Mouse (Mus musculus): ENCODE measurements around the gene Ptrhd1.
"Not testable (repeated sequence)": the region's sequence is repeated elsewhere in the genome, so short reads cannot be mapped to it uniquely, and the experiment has no call there.

Ptrhd1 gene

GRCm38 (mm10) chr12:4233572-4234508, at the start of gene Ptrhd1, which contains the start of gene Cenpo:
Gene Ptrhd1, plus strand, starts transcription at chr12:4234027.
Gene Cenpo, minus strand, starts transcription at chr12:4234294.
- peak; percentile 96 to 97 for DNase-seq

DNA sequence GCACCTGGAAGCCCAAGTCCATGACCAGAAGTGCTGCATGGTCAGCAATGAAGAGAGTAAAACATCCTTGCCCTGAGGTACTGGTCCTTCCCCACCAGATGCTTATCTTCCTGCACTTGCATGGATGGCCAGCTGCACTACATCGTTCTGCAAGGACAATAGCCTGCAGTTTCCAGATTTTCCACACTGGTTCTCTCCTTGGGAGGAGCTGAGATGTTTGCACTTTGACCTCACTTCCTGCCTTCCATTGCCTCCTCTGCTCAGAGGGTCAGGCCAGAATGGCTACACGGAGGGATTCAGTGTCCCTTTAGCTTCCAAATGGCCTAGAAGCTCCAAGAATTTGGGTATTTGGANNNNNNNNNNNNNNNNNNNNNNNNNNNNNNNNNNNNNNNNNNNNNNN, 49.2 kb upstream of the Ptrhd1 start:
- peak in 1 of 2 experiments; percentile 28 for DNase-seq

GRCm38 (mm10) chr12:4188171-4189059, 45.4 kb upstream of the Ptrhd1 start:
- DNase-seq = peak; percentile 77 to 82

GRCm38 (mm10) chr12:4189060-4189447, 44.8 kb upstream of the Ptrhd1 start:
- peak; percentile 47 to 69 for DNase-seq

- DNase-seq = peak; percentile 53 to 69
Measured at GRCm38 (mm10) chr12:4192514-4192913, 41.3 kb upstream of the Ptrhd1 start.

- DNase-seq = peak; percentile 30 to 54
Measured at GRCm38 (mm10) chr12:4193025-4193740, 40.6 kb upstream of the Ptrhd1 start.

DNA sequence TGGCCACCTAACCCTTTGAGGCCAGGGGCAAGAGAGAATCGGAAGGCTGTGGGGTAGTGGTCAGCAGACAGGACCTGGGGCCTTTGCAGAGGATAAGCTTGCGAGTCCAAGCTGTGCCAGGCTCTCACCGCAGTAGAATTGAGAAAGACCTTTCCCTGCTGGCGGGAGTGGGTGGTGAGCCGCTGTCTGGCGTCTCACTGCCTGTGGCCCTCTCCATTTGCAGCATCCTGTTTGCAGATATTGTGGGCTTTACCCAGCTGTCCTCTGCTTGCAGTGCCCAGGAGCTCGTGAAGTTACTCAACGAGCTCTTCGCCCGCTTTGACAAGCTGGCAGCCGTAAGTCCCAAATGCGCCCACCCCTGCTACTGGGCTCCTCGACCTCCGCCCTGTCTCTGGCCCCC, 39.2 kb upstream of the Ptrhd1 start:
- DNase-seq = no peak

DNA sequence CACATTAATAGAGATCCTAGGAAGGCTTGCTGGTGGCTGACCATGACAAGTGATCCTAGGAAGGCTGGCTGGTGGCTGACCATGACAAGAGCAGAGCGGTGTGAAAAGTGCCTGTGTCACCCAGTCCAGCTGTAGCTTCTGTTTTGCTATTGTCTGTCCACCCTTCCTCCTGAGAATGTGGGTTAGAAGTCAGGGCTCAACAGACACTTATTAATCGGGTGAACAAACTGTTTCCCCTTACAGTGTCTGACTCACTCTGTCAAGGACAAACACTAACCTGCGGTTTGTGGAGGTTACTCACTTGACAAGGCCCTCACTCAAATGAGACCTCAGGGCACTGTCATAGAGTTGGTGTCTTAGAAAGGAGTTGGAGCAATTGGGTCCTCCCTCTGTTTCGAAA, 35.1 kb upstream of the Ptrhd1 start:
- DNase-seq = no peak

GRCm38 (mm10) chr12:4199271-4199670, 34.6 kb upstream of the Ptrhd1 start:
- DNase-seq = no peak

GRCm38 (mm10) chr12:4201454-4202200, 32.2 kb upstream of the Ptrhd1 start:
- DNase-seq = no peak

DNA sequence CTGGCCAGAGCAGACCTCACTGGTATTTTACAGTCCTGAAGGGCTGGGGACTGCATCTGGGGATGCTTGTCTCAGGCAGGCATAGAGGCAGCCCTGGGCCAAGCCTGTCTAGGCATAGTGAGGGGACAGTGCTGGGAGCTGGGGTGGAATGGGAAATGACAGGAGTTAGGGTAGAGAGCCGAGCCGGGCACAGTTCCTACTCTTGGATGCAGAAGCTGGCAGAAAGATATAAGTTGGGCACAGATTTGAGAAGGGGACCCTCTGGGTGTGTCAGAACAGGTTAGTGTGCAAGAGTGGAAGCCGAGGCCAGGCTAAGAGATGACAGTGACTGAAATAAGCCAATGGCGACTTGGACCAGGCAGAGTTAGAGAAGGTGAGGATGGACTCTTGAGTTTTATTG, 31.6 kb upstream of the Ptrhd1 start:
- no peak for DNase-seq

DNA sequence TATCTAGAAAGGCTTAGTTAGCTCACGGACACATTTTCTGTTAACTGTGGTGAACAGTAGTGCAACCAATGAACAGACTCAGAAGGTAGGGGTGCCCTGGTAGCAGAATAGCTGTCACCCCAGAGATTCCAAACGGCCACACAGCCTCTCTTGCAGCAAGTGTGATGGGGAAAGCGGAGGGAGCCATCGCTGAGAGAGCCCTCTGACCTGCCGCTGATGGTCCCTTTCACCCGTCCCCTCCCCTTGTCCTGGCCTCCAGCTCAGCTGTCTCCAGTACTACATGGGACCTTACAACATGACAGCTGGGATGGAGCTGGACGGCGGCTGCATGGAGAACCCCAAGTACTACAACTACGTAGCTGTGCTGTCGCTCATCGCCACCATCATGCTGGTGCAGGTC, 27.7 kb upstream of the Ptrhd1 start:
- no peak for DNase-seq

- DNase-seq = peak; percentile 78 to 83
Measured at GRCm38 (mm10) chr12:4208405-4209133, 25.3 kb upstream of the Ptrhd1 start.

DNA sequence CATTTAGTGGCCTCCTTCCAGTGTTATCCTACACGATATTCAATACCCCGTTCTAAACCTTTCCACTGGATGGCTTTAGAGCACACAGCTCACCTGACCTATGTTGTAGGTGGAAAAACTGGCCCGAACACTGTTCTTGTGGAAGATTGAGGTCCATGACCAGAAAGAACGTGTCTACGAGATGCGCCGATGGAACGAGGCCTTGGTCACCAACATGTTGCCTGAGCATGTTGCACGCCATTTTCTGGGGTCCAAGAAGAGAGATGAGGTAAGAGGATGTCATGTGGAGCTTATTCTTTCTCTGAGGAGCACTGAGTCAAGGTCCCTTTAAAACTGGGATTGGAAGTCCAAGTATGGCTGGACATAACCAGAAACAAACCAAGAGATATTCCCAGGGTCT, 24.6 kb upstream of the Ptrhd1 start:
- no peak for DNase-seq

GRCm38 (mm10) chr12:4211174-4211573, 22.7 kb upstream of the Ptrhd1 start:
- DNase-seq = peak; percentile 54 to 62

GRCm38 (mm10) chr12:4212908-4213307, 20.9 kb upstream of the Ptrhd1 start:
- DNase-seq = peak; percentile 71 to 82

DNA sequence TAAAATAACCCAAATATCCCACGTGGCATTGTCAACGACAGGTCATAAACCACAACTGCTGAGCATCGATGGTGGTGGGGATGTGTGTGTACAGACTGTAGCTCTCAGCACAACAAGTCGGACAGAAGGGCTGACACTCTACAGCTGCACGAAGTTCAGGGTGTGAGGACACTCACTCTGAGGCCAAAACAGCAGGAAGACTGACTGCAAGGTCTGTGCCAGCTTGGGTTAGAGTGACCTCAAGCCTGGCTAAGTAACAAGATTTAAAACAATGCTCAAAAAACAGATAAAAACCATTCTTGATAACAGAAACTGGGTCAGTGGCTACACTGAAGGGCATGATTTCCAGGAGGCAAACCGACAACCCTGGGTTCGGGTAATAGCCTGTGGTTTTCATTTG, 3.7 kb upstream of the Ptrhd1 start:
- no peak for DNase-seq

GRCm38 (mm10) chr12:4232777-4233176, 1.1 kb upstream of the Ptrhd1 start:
- DNase-seq = no peak

DNA sequence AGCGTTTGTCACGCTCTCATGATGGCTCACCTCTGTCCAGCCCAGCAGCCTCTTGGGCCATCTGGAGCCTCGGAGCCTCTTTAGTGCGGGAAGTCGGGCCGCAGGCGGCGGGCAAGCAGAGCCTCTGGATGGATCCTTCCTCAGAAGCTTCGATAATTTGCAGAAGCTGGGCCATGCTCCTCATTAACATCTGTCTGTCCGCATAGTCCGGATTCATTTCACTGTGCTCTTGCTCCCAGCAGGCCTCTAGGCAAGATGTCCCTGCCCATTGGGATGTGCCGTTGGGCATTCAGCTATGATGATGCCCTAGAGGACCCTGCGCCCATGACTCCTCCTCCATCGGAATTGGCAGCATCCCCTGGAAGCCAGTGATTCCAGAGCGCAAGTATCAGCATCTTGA, 3.7 kb downstream of the Ptrhd1 start:
- DNase-seq = no peak

DNA sequence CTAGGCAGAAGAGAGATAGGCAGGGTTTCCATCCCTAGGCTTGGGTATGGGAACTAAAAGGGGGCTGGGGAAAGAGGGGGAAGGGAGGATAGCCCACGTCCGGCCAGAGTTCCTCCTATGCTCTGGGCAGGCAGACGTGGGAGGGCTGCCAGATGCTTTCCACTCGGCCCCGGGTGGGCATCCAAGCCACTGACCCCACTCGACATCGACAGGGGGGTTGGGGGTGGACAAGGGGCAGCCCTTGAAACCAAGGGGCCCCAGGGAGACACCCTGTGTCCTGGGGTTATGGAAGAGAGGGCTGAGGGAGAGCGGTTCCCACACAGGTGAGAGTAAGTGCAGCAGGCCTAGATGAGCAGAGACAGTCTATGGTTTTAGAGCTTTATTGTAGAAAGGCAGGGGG, 6.5 kb downstream of the Ptrhd1 start:
- DNase-seq = not testable (repeated sequence)

DNA sequence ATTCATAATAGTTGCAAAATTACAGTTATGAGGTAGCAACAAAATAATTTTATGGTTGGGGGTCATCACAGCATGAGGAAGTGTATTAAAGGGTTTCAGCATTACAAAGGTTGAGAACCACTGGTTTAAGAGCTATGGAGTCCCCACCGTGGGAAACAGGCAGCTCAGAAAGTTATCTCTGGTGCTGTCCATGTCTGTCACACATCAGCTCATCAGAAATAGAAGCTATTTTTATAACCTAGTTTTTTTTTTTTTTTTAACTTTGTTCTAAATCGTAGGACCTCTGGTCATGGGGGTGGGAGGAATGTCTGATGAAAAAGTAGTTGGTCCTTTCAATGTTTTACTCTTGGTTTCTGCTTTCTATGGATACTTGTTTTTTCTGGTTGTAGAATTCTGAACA, 10.0 kb downstream of the Ptrhd1 start:
- DNase-seq = no peak

Data from kidney, postnatal 4 days (tissue).